Mouse (Mus musculus) embryonic fibroblast, embryonic 13.5 days (primary cell): ENCODE results near the gene Tnfrsf8.

Source experiments
- CTCF ChIP-seq: IDR thresholded peaks from 2 replicates; pipeline ENCODE4 v1.5.1; 2011; ENCODE audit warnings: mild to moderate bottlenecking, control low read depth, low read length, moderate library complexity, borderline replicate concordance; ENCODE audit not compliant: insufficient read depth
- POLR2A ChIP-seq: IDR thresholded peaks from 2 replicates; pipeline ENCODE4 v1.6.1; 2011; ENCODE audit warnings: low read depth, mild to moderate bottlenecking, control low read depth, low read length, moderate library complexity

- no peak for TF ChIP-seq POLR2A
- TF ChIP-seq CTCF: no peak
These were observed 45.6 kb upstream of the Tnfrsf8 start for GRCm38 (mm10) chr4:145360567-145360966.
